Mouse (Mus musculus) gastrocnemius, adult 8-10 months (tissue): Measurements from ENCODE around the gene Pgpep1l. TPM values are rescaled to one million over a fixed set of nuclear protein-coding genes. Genes with fewer than 3 reads are reported as not detected.

Experiments
- DNase-seq, 2 experiments: peaks; one replicate each; pipeline ENCODE4 v3.0.0; 2022; ENCODE audit warnings: low spot score in 2 of 2
- total RNA-seq, 4 experiments: library from RNA; stranded (reverse); gene quantifications; 2 replicates each; pipeline ENCODE4 v1.2.4; 2022

Gene Pgpep1l
- total RNA-seq, 4 experiments from 2014 or later = 3.6 to 4.9 (median 4.0) TPM

DNA sequence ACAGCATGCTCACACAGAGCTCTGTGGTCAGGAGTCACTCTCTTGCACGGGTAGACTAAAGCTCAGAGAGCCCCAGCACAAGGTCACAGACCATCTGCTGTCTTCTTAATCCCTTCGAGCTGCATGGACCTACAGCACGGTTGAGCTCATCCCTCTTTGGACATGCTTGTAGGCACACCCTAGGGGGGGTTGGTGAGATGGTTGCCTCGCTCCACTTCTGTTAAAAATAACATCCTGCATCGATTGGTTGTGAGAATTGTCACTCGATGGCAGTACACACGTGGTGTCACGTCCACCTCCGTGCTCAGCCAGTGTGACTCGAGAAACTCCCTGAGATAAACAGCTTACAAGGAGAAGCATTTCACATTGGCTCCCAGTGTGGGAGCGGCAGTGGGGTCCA lies 45.2 kb downstream of the Pgpep1l start:
- no peak for DNase-seq

GRCm38 (mm10) chr7:68215522-68216070 lies 48.4 kb downstream of the Pgpep1l start:
- DNase-seq = peak; percentile 92 to 94

DNA sequence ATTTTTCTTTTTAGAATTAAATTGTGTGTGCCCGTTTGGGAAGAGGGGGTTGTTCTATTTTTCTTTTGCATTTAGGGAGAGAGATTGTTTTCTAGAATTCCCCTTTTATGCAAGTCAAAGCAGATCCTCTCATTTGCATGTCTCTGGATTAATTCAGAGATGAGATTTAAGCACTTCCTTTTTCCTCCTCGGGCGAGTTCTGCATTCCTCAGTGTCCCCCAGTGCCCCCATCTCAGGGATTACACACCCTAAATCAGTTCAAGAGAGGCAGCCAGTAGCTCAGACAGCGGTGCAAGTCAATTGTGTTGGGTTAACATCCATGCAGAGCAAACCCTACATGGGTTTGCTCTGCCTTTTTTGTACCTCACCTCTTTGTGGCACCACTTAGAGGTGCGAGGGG lies 50.2 kb downstream of the Pgpep1l start:
- DNase-seq = no peak

DNA sequence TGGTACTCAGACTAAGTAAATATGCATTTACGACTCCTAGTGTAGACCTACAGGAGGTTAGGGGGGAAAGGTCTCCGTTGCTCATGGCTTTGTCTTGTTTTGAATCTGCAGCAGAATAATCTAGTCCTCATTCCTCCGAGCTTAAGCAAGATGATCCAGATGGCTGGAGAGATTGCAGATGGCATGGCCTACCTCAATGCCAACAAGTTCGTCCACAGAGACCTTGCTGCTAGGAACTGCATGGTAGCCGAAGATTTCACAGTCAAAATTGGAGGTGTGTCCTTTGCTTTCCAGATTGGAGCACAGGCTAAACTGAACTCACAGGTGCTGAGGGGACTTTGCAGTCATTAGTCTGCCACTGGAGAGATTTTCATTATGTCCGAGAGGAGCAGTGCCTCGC lies 52.1 kb downstream of the Pgpep1l start:
- DNase-seq = no peak

DNA sequence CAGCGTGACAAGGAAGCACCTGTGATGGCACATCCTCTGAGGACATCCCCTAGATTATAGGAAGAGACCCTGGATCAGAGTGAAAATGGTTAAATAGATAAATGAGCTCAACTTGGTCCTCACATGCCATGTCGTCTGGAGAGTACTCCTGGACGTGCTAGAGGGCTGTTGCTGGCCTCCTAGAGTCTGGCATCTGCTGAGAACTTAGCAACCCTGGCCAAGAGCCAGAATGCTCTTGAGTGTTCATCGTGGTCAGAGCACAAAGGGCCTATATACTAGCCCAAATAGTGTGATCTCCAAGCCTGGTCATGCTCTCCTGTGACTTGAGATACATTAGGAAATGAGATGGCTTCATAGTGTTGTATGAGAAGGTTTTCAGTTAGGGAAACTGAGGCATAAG lies 53.6 kb downstream of the Pgpep1l start:
- DNase-seq = no peak

DNA sequence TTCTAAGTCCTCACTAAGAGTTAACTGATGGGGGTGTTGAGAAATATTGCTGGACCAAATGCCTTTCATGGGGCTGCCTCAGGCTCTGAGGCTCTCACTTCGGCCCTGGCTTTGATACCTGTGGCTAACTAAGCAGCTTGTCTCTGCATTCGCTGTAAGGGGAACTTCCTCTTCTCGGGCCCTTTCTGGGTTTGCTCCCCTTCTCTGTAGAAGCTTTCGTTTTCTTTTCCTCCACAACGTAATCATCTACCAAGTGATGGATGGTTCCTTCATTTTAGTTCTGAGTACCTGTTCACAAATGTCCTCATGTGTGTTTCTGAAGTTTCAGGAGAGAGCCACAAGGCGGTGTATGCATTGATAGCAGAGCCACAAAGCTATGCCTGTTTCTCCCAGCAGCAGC lies 55.0 kb downstream of the Pgpep1l start:
- no peak for DNase-seq

- no peak for DNase-seq
Measured at GRCm38 (mm10) chr7:68205776-68206427, 58.1 kb downstream of the Pgpep1l start.

DNA sequence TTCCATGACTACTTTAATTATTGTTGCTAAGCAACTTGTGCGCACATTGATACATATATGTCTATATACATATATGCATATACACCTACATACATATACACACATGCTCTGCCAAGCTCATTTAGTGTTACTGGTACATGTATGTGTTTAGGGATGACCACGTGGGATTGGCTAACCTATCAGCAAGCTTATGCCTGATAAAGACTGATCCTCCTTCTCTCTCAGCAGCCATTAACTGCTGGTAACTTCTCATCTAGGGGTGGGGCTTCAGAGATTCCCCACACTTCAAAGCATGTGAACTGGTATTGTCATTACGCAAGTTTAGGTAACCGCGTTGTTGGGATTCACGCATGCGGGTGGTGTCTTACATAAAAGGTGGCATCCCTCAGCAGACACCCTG lies 64.4 kb downstream of the Pgpep1l start:
- DNase-seq = no peak

DNA sequence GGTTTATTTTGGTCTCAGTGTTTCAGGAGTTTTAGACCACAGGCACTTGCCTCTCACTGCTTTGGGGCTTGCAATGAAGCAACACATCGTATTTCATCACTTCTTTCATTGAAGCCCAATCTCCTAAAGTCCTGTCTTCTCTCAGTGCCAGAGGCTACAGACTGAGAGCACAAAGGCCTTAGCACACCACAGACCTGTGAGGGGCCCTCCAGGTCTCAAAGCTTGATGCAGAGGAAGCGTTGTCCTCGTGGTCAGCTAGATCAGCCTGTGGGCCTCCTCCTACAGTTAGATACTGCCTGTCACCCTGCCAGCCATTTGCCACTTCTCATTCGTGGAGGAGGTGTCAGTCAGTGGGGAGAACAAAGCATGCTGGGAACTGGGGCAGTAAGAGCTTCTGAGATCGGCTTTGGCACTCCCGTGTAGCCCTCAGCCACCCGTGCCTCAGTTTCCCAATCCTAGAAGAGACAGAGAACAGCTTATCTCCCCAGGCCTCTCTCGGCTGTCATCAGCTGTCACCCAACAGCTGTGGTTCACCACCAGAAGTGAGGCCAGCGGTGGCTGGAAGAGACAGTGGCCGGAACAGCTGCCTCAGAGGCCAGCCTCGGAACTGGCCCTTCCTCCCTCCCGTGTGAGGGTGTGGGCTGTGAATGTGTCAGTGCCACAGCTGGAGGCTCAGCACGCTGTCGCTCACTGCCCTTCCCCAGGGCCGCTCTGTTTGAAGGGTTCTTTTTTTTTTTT lies 69.9 kb downstream of the Pgpep1l start:
- DNase-seq = no peak

- no peak for DNase-seq
Measured at GRCm38 (mm10) chr7:68189691-68190456, 74.2 kb downstream of the Pgpep1l start.

GRCm38 (mm10) chr7:68189211-68189610 lies 74.8 kb downstream of the Pgpep1l start:
- DNase-seq = no peak

Other genes starting within 250 kb of the Pgpep1l start
- under 1 TPM in 1 of 4 experiments, not detected in 3; 0.19 TPM for gene Fam169b, start 9.6 kb upstream of the Pgpep1l start, total RNA-seq